Mouse (Mus musculus) bone marrow macrophage, adult 2 months (primary cell): ENCODE data around the gene Pcdh8. TPM values are rescaled to one million over a fixed set of nuclear protein-coding genes. Genes with fewer than 3 reads are reported as not detected.

Source experiments
- H3K27ac ChIP-seq: 2 replicates; pipeline ENCODE4 v1.5.1; 2012; ENCODE audit warnings: low read depth, low read length; ENCODE audit not compliant: insufficient read depth
- H3K4me1 ChIP-seq: 2 replicates; pipeline ENCODE4 v1.6.1; 2012; ENCODE audit warnings: low read length; ENCODE audit not compliant: control insufficient read depth, insufficient read depth
- H3K4me3 ChIP-seq: 2 replicates; pipeline ENCODE4 v1.5.1; 2012; ENCODE audit warnings: mild to moderate bottlenecking, low read length, moderate library complexity; ENCODE audit not compliant: insufficient read depth
- CTCF ChIP-seq: IDR thresholded peaks from 2 replicates; pipeline ENCODE4 v1.5.1; 2012; ENCODE audit warnings: low read depth, mild to moderate bottlenecking, low read length, moderate library complexity
- POLR2A ChIP-seq: IDR thresholded peaks from 2 replicates; pipeline ENCODE4 v1.6.1; 2012; ENCODE audit warnings: mild to moderate bottlenecking, low read depth, low read length, borderline replicate concordance
- polyA plus RNA-seq: library from polyadenylated mRNA; stranded (reverse); fragments of >200 nt; gene quantifications from 2 replicates; pipeline ENCODE4 v1.2.4, GENCODE M21; 2012; ENCODE audit not compliant: missing spikeins, insufficient read depth, insufficient read length

The Pcdh8 gene
- polyA plus RNA-seq, 1 experiment, result not detected

DNA sequence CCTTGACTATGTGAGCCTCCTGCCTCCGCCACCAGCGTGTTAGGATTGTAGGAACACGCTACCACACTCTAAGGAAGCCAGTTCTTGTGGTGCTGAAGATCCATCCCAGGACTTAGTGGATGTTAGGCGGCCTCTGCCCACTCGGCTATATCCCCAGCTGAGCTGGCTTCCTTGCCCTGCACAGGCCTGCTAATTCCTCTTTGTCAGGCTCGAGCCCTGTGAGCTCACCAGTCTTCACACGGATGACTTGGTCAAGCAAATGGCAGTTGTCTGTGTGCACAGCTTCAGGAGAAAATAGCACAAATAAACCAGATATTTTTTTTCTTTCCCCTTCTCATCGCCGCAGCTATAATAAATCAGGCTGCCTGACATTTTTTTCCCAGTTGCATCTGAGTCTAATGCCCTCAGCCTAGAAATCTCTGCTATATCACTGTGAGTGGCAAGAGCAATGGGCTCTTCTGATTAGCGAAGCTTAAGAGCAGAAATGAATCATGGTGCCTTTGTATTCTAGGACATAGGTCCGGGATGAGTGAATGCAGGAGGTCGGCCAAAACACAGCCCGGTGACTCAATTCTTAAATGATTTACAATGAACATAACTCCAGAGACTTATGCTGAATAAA, 16.4 kb downstream of the Pcdh8 start:
- Histone ChIP-seq H3K4me3 (no peak overlapping the region), H3K27ac (no peak overlapping the region), H3K4me1 (no peaks in the 10 kb centered on the region)
- TF ChIP-seq CTCF (no peak), POLR2A (no peak)

DNA sequence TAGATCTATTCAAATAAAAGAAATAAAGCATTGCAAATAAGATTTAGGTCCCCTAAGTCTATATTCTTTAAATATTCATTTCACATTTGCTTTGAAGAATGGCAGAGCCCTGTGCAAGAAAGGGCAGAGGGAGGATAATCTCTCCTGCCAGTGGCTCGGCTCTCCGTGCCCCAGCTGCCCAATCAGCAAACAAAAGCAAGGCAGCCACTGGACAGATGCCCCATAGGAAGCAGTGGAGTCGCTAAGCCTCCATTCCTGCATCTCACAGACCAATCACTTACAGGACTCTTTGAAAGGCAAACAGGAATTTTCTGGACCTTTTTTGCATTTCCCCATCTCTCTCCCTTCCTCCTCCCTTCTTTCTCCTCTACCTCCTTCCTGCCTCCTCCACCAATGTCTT, 17.0 kb downstream of the Pcdh8 start:
- TF ChIP-seq POLR2A, result no peak
- TF ChIP-seq CTCF, result no peak
- no peak overlapping the region for H3K4me3 ChIP-seq
- H3K4me1 ChIP-seq, result no peaks in the 10 kb centered on the region
- H3K27ac ChIP-seq, result no peak overlapping the region

DNA sequence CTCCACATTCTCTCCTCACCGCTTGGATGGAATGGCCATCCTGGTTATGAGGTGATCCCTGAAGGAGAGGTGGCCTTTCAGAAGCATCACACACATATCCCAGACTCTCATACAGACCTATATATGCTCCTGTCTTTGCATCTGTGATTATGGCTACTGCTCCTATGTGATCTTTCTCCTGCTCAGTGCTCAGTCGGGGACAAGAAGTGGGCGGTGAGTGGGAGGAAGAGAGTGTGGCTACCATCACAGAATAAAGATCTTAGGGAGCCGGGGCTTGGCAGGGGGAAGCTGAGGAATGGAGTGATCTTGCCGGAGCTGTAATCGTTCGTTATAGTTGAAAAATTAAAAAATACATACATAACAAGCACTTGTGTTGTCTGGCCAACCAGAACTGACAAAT, 17.4 kb downstream of the Pcdh8 start:
- Histone ChIP-seq H3K4me1 (no peaks in the 10 kb centered on the region), H3K4me3 (no peak overlapping the region), H3K27ac (no peak overlapping the region)
- TF ChIP-seq POLR2A (no peak), CTCF (no peak)

DNA sequence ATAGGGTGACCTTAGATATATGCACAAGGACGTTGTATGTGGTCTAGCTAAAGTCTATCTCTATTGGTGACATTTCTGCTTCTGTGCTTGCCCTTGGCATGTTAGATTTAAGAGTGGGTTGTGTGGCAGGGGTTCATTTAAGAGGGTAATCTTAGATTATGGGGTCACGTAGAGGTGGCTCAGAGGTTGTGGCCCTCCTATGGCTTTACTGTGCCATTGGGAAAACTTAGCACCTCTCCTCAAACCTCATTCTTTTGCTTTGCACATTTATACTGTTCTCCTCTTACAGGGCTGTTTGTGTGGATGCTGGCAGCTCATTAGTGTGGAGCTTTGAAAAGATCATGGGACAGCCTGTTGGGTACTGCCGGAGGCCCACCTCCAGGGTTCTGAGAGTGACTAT, 30.6 kb downstream of the Pcdh8 start:
- H3K4me3 ChIP-seq, result no peak overlapping the region
- H3K27ac ChIP-seq, result no peak overlapping the region
- TF ChIP-seq CTCF, result no peak
- TF ChIP-seq POLR2A, result no peak
- H3K4me1 ChIP-seq, result no peaks in the 10 kb centered on the region

DNA sequence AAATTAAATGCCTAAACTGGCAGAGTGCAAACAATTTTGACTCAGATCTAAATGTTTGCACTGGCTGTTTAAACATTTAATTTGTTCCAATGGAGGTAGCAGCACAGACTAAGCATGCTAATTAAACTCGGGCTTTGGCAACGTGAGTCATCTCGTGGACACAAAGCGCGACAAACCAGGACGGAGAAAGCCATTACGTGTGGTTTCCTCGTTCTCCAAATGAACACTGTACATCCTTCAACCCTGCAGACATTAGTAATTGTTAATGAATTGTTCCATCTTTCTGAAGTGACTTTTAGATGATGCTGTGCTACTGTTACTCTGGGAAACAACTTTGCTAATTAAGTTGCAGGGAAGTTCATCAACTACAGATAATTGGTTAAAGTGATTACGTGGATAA, 32.7 kb downstream of the Pcdh8 start:
- TF ChIP-seq CTCF (no peak), POLR2A (no peak)
- H3K4me1 ChIP-seq, result no peaks in the 10 kb centered on the region
- no peak overlapping the region for H3K4me3 ChIP-seq

DNA sequence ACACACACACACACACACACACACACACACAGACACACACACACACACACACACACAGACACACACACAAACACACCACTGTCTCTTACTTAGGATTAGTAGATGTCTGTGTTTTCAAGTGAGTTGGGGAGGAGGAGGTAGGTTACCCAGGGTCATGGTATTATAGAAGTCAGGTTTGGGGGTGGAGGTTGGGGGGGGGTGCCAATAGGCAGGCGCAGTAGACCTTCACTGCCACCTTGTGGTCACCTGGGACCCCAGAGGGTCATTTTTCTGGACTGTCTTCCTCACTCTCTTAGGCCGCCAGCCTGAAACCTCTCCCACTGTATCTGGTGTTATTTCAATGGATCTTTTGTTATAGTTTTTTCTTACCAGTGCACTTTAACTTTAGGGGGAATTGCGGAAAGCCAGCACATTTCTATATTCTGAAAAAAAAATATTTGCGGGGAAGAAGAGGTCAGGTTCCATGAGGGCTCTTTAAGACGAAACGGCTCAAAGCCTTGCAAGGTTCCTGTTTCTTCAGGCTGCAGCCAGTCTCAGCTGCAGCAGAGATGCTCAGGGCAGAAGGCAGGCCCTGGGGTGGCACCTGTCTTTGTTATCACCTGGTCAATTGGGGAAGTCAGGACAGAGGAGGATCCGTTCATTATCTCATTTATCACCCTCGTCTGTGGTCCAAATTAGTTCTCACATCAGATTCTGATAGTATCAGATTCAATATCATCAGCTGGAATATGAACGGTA, 33.3 kb downstream of the Pcdh8 start:
- Histone ChIP-seq H3K4me3 (no peak overlapping the region), H3K4me1 (no peaks in the 10 kb centered on the region), H3K27ac (no peak overlapping the region)
- TF ChIP-seq POLR2A, result no peak
- TF ChIP-seq CTCF, result no peak

More for the DNA sequence above, 32.7 kb downstream of the Pcdh8 start:
- H3K27ac ChIP-seq, result no peak overlapping the region

DNA sequence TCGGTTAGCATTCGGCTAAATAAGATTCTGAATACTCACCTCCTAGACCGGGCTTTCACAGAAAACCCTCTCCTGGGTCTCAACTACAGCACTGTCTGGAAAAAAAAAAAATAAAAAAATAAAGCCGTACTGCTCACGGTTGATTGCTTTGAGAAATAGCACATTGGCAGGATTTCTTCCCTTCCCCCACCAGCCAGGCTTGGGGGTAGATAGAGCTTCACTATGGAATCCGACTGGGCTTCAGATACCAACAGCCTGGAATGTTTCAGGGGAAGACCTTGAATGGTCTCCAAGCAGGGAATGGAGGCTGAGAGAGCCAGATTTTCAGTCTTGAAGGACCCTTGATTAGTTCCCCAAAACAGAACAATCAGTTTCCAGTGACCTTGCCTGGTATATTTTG, 34.3 kb downstream of the Pcdh8 start:
- Histone ChIP-seq H3K27ac (no peak overlapping the region), H3K4me3 (no peak overlapping the region), H3K4me1 (no peaks in the 10 kb centered on the region)
- TF ChIP-seq CTCF (no peak), POLR2A (no peak)

DNA sequence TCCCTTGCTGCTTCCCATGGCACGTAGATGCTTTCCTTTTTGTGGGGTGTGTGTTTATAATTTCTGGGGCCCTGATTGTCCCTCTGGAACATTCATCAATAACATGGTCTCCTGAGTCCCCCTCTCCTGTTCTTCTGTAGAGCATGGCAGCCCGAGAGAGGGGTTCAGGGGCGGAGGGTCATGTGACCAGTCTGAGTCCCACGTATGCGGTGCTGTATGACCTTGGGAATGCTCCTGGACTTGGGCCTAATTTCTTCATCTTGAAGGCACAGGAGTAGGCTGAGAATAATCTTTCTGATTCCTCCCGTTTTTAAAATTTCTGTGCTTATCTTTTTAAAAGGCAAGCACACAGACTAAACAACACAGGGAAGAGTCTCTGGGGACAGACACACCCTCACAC, 37.6 kb downstream of the Pcdh8 start:
- Histone ChIP-seq H3K27ac (no peak overlapping the region), H3K4me3 (no peak overlapping the region), H3K4me1 (no peaks in the 10 kb centered on the region)
- no peak for TF ChIP-seq CTCF
- TF ChIP-seq POLR2A, result no peak

DNA sequence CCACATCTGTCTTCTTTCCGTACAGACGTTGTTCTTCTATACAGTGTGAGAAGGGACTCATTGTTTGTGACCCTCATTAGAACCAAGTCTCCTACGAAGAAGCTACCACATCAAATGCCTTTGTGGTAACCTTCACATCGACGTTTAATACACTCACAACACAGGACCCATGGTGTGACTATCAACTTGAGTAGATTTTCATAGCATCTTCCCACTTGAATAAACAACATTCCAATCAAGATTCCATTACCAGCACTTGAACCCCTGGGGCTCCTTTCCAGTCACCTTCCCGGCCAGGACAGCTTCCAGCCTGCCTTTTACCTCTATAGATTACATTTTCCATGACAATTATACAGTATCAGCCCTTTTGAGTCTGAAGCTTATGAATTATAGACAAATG, 42.3 kb downstream of the Pcdh8 start:
- Histone ChIP-seq H3K4me3 (no peak overlapping the region), H3K4me1 (no peaks in the 10 kb centered on the region), H3K27ac (no peak overlapping the region)
- no peak for TF ChIP-seq POLR2A
- no peak for TF ChIP-seq CTCF

DNA sequence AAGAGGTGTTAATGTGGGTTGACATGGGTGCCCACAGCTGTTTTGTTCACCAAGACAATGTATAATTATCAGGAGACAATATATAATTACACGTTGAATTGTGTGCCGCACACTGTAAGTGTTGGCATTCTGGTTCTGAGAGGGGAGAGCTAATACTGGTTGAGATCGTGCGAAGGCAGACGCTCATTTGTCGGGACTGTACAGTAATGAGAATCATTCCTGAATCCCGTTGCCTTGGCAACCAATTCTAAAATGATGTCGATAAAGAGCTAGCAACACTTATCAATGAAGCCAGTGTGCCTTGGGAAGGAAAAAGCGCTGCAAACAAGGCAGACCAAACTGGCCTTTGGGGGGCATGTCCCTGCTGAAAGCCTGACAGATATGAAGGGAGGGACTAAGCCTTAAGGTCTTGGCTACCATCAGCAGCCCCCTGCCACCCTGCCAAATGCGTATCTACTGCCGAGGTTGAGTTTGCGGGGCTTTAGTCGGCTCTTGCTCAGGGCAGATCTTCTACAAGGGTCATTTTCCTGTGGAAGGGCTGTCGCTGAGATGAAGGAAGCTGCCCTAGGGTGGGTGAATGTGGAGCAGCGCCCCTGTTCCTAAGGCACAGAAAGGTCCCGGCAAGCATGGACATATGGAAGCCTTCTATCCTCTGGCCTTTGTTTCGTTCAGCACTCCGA, 47.0 kb downstream of the Pcdh8 start:
- Histone ChIP-seq H3K4me1 (no peaks in the 10 kb centered on the region), H3K4me3 (no peak overlapping the region), H3K27ac (no peak overlapping the region)
- TF ChIP-seq POLR2A (no peak), CTCF (no peak)
